Mouse (Mus musculus): Measurements from ENCODE around the gene Agap1.

Gene Agap1

DNA sequence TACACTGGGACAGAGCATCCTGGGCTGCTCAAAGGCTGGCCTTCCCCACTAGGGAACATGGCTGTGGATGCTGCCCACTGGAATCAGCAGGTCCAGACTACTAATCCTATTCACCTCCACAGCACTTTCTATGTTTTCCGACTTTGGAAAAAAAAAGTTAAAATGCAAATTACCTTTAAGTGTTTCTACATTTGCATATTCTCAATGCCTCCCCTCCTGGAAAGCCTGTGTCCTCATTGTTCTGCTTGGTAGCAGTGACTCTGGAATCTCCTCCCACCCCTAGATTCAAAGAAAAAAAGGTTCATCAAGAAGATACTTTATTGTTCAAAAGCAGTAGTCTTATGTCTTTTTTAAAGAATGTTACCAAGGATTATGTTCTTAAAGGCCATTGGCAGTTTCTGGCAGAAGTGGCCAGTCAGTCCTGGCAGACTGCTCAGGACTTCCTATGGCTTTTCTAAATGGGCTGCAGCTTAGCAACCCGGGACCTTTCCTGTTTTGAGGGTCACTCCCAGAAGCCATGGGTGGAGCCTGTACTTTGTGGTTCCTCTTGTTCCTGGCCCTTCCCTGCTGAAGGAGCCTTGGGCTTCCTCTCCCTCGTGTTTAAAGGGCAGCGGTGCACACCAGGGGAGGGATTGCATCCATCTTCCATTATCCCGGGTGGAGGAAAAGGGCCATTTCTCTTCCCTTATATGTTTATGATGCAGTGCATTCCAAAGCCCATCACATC is 421.9 kb downstream of the Agap1 start:
- in situ Hi-C loops (cut with MboI; ENCODE audit: unreplicated experiment in 2 of 2) = no loop called here

DNA sequence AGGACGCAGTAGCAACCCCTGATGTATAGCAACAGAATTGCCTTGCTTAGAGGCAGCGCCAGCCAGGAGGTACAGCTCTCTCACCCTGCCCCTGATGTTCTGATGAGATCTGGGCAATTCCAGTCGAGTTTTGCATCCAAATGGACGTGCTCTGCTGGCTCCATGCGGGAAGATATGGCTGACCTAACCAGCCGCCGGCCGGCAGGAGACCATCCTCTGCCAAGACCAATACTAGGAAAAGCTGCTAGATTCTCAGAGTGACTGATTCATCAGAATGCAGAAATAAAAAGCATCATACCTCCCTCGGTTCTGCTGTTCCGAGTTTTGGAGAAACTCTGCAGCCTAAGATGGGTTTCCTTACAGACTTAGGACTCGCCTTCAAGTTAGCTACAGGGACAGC is 423.9 kb downstream of the Agap1 start:
- in situ Hi-C loops (cut with MboI; ENCODE audit: unreplicated experiment in 2 of 2) = no loop called here

DNA sequence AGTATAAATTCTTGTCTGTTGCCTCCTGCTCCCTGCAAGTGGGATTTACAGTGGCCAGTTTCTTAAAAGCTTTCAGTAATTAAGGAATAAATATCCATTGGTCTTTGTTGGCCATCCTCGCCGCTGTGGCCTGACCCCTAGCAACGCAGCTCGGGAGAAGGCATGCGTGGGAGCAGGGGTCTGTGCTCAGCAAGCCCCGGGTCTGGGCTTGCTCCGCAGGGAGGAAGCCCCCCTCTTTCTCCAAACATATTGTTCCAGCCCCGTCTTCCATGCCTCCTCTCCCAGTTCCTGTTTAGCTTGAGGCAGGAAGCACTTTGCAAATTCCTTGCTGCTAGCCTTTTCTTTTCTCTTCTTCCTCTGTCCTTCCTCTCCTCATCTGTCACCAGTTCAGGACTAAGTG is 425.6 kb downstream of the Agap1 start:
- in situ Hi-C loops (cut with MboI; ENCODE audit: unreplicated experiment in 2 of 2) = no loop called here

DNA sequence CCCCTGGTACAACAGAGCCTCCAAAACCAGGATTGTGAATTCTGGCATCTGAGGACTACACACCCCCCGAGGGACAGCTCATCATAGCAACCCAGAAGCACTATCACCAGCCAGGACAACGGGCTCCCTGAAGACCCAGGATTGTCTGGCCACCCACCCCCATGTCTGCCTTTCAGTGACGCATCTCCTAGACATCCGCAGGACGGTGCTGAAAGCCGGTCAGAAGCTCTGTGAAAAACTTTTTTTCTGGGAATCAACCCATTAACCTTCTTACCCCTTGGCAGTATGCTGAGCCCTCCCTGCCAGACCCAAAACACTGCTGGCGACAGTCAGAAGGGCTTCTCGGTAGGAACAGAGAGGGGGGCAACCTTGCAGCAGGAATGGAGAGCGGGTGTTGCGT is 426.2 kb downstream of the Agap1 start:
- in situ Hi-C loops (cut with MboI; ENCODE audit: unreplicated experiment in 2 of 2) = no loop called here

DNA sequence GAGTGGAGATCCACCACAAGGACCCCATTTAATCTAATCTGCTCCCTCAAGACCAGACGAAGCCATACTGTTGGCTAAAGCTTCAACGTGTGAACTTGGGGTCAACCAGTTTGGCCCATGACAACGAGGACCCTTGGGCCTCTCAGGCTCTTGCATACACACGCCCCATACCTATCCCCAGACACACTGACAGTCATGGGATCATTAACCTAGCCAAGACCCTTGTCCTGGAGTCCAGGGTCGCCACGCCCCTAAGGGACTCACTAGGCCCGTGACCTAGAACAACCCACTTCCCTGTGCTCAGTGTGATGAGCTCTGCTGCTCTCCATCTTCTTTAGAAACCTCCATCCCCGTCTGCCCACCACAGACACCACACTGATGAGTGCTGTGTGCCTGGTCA is 429.7 kb downstream of the Agap1 start:
- in situ Hi-C loops (cut with MboI; ENCODE audit: unreplicated experiment in 2 of 2) = no loop called here

DNA sequence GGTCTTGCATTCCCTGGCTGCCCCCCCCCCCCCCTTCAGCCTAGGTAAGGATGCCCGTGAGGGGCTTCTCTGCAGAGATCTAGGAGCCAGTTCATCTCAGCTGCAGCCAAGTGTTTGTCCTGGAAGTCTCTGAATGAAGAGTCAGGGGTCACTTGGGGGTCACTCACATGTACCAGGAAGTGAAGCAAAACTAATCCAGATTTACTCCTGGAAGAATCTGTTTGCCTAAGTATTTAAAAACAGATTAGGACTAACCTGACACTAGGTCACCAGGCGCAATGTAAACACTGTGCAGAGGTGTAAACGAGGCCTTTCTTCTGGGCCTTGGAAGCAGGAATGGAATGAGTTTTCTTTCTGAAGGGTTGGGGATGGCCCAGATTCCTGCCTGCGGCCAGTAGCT is 431.1 kb downstream of the Agap1 start:
- in situ Hi-C loops (cut with MboI; ENCODE audit: unreplicated experiment in 2 of 2) = no loop called here

DNA sequence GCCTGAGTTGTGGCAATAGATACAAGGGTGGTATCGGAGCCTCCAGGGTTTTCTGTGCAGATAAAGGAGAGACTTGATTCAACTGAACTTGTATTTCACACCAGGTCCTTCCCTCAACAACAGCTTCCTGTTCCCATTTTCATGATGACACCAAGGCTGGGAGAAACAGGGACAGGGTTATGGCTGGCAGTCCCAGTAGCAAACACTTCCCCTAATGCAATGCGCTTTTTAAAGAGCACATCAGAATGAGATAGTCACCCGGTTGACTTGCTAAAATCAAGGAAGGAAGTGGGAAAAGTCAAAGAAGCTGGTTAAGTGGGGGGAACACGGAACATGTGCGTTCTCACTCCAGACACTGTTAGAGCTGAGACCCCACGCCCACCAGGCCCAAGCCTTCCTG is 436.8 kb downstream of the Agap1 start:
- in situ Hi-C loops (cut with MboI; ENCODE audit: unreplicated experiment in 2 of 2) = no loop called here

DNA sequence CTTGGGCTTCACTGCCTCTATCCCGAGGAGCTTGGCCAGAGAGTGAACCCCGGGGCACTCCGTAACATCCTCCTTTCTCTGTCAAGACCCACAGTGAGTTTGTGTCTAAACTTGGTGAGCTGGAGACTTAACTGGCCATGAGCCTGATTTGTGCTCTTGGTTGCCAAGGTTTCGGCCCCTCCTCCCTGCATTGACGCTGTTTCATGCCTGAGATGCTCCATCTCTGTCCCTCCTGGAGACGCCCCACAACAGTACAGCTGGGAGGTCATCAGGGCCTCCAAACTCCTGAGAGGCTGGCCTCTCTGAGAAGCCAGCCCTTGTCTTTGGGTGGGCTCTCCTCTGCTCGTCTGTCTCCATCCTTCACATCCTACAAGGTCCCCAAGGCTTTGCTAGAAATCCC is 437.7 kb downstream of the Agap1 start:
- in situ Hi-C loops (cut with MboI; ENCODE audit: unreplicated experiment in 2 of 2) = no loop called here

DNA sequence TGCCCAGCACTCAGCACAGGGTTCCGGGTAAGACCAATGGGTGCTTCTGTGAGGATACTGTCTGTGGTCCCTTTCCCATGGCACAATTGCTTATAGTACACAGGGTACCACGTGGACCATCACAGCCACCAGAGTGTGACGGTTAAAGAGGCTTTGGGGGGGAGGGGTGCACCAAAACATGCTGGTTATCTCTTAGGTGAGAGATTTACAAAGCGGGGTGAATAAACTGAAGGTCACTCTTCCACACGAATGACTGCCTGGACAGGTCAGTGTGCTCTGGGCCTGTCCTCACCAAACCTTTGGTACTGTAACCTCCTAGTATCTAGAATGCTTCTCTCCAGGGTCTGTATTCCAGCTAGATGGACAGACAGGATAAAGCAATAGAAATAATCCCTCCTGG is 441.2 kb downstream of the Agap1 start:
- in situ Hi-C loops (cut with MboI; ENCODE audit: unreplicated experiment in 2 of 2) = no loop called here

DNA sequence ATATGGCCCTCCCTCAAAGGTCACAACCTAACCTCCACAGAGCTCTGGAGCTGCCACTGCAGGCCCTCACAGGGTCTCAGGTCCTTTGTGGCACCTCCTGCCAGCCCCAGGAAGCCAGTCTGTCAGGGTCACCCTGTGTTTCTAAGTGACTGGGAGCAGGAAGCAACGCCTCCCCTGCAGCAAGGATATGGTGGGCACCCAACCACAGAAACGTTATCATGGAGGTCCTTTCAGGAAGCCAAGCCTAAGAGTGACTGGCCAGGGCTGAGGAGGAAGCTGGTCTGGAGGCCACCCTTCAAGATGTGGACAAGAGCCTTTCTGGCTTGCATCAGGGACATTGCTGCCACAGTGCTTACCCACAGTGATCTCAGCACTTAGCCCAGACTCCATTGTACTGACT is 444.4 kb downstream of the Agap1 start:
- in situ Hi-C loops (cut with MboI; ENCODE audit: unreplicated experiment in 2 of 2) = no loop called here

DNA sequence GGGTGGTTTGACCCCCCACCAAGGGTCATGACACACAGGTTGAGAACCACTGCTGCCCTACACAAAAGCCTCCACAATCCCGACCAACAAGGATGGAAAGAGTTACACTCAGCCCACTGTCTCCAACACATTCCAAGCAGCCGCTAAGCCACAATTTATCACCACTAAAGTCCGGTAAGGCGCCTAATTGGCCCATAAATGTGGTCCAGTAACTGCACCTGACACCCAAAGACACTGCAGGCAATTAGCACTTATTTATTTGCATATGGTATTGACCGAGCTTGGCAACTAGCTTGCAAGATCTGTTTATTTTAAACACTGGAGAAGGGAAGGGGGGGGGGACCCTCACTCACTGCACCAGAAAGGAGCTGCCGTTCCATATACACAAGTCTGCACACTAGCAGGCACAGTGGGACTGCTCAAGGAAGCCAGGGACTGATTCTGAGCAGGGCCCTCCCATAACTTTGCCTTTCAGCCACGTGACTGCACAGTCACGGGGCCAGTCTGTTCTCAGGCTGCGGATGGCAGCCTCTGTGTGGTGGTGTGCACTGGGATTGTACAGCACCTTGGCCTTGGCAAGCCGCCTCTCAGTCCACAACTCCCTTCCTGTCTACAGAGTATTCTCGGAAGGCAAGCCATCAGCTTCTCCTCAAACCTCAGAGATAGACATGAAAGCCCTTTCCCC is 445.3 kb downstream of the Agap1 start:
- in situ Hi-C loops (cut with MboI; ENCODE audit: unreplicated experiment in 2 of 2) = no loop called here

DNA sequence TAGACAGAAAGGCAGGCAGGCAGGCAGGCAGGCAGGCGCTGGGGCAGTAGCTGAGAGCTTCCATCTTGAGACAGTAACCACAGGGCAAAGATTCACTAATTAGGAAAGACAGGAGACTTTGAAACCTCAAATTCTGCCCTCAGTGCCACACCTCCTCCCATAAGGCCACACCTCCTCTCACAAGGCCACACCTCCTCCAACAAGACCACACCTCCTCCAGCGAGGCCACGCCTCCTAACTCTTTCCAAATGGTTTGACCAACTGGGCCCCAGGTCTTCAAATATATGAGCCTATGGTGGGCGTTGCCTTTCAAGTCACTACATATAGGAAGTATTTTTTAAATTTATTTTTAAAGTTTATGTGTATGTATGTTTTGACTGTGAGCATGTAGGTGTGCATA is 446.8 kb downstream of the Agap1 start:
- in situ Hi-C loops (cut with MboI; ENCODE audit: unreplicated experiment in 2 of 2) = no loop called here

DNA sequence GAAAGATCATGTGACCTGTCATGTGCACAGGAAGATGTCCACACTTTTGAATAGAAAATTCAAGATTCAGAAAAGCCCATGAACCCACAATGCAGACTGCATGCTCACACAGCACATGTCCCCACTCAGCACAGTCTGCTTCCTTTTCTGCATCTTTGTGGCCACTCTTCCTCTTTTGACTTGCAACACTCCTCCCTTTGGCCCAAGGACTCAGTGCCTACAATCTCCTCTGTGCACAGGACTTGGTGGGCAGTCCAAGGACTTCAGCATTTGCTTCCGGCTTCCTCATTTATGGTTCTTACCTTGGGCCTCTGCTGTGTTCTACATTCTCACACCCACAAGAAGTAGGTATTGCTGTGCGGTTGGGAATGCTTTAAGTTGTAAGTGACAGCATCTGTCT is 447.6 kb downstream of the Agap1 start:
- in situ Hi-C loops (cut with MboI; ENCODE audit: unreplicated experiment in 2 of 2) = no loop called here

DNA sequence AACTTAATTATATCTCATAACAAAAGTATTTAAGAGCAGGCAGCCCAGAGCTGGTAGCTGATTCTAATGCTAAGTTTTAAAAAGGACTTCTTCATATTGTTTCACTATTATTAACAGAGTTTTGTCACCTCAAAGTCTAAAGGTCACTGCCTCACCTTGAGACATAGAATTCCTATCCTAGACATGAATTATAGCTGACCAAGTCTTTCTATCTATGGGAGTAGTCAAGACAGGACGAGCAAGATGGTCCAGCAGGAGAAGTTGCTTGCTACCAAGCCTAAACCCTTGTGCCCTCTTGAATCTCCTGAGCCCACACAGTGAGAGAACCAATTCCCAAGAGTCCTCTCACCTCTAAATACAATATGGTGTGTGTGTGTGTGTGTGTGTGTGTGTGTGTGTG is 448.0 kb downstream of the Agap1 start:
- in situ Hi-C loops (cut with MboI; ENCODE audit: unreplicated experiment in 2 of 2) = no loop called here

DNA sequence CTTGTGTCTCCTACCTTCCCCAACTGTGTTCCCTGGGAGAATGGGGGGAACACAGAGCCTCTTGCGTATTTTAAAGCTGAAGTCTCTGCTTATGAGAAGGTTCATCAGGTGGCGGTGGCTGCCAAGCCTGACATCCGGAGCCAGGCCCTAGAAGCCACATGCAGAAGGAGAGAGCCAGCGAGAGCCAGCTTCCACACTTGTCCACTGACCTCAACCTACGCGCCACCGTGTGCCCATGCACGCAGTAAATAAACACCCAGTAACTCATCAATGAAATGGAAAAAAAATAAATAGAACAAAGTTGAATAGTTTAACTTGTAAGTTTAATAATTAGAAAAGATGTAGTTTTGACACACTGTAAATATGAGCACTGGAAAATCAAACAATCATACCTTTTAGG is 455.2 kb downstream of the Agap1 start:
- in situ Hi-C loops (cut with MboI; ENCODE audit: unreplicated experiment in 2 of 2) = no loop called here

DNA sequence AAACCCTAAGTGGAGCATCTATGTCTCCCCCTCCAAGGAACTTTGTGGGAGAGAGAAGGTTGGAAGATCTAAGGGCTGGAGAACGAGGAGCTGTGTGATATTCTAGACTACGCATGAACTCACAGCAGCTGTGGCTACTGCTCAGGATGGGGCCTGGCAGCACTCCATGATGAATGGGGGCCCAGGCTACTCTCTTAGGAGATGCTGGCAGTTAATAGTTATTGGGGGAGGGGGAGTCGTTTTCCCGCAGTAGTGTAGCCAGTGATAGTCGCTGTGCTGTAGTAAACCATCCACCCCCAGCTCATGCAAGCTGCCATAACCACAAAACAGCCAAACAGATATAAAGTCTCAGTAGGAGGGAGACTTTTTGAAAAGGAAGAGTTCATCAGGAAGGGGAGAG is 457.8 kb downstream of the Agap1 start:
- in situ Hi-C loops (cut with MboI; ENCODE audit: unreplicated experiment in 2 of 2) = no loop called here

DNA sequence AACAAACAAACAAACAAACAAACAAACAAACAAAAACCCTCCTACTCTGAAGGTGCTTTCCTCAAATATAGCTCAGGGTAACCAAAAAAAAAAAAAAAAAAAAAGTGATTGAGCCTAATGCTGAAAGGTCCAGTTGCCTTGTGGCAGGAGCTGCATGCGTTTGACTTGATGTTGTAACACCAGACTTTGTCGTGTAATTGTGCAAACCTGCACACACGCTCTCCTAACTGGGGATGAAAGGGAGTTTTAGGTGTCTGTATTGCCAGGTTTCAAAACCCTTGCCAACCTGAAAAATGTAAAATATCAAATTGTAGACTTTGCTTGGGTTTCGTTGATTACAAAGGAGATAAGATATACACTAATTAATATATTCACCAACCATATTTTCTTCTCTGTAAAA is 459.0 kb downstream of the Agap1 start:
- in situ Hi-C loops (cut with MboI; ENCODE audit: unreplicated experiment in 2 of 2) = no loop called here

DNA sequence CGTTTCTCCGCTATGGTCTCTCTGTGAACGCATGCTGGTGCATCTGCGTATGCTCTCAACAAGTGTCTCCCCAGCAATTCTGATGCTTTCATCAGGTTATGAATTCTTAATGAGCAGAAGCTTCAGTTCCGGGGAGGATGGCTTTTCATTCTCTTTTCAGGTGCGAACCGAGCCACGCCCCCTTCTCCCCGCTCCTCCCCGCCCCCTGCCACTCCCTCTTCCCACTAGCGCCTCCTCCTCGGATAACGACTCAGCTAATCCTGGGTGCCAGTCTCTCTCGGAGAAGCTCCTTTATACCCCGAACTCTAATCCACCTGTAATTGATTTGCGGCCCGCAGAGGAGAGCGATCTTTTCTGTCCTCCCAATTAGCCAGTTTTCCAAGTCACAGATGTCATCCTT is 463.5 kb downstream of the Agap1 start:
- in situ Hi-C loops (cut with MboI; ENCODE audit: unreplicated experiment in 2 of 2) = no loop called here

DNA sequence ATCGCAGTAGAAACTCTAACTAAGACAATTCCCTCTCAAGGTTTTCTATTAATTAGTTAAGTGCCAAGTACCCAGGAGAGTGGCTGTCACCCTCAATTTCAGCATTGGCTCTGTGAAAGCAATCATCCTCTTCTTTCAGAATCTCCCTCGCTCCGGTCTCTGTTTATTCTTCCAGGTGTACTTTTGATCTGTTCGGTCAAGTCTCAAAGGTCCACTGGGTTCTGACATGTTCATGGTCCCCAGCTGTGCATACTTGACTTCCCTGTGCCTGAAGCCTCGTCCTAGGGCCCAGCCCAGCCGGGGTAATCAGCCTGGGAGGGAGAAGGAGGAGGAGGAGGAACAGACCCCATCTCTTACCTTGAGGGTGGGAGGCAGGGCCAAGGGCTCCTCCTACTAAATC is 464.6 kb downstream of the Agap1 start:
- in situ Hi-C loops (cut with MboI; ENCODE audit: unreplicated experiment in 2 of 2) = no loop called here

DNA sequence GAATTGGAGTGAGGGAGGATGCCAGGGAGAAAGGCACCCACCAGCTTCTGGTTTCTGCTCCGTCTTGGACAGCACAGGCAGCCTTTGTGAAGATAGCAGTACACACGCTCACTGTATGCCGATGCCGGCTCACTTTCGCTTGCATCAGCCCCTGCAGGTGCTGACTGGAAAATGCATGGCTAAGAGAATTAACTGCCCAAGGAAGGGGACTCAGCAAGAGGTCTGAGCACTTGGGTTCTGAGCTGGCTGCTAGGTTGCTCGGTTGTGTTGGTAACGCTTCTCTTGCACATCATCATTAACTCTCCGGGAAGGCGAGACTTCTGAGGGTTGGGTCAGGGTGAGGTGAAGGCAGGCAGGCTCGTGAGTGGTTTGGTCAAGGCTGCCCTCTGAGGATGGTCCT is 467.2 kb downstream of the Agap1 start:
- in situ Hi-C loops (cut with MboI; ENCODE audit: unreplicated experiment in 2 of 2) = no loop called here

DNA sequence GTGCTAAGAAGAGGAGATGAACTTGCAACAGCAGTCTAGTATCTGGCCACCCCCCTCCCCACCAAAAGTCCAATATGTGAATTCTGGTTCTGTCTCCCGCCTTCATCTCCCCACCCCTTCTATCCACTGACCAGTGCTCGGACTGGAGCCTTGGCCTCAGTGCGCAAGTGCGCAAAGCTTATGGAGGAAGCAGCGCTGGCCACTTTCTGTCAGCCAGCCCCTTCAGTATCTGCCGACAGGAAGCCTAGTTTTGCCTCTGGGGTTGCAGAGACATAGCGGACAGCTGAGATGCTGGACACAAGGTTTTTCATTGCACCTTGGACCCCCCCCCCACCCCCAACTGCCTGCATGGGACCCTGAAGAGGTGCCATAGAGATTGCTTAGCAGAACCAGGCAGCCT is 467.7 kb downstream of the Agap1 start:
- in situ Hi-C loops (cut with MboI; ENCODE audit: unreplicated experiment in 2 of 2) = no loop called here

DNA sequence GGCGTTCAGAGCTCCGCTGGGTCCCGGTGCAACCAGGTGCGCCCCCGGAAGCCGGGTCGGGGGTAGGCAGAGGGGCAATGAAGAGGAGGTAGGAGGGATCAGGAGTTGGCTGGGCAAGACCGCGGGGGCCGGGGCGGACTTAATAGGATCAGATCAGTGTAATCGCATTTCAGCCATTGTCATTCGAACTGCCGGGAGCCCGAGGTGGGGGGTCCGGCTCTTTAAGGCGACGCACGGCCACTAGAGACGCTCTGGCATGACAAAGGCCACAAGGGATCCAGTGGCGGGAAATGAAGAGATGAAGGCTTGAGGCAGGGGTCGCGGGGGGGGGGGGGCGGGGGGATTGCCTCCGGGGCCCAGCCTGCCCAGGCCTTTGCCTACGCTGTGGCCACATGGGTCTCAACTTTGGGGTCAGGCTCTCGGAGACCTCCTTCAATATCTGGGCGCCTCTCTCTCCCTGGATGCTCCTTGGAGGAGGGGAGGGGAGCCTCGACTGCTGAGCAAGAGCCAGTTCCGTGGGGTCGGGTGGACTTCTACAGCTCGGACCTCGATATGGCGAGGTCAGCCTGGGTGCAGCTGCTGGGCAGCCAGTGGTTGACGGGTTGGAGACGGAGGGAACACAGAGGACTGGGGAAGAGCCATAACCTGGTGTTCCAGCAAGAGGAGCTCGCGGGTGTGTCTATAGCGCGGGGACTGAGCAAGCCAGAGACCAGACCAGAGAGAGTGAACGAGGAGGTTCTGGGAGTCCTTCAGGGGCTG is 468.5 kb downstream of the Agap1 start:
- in situ Hi-C loops (cut with MboI; ENCODE audit: unreplicated experiment in 2 of 2) = no loop called here

Data from v-Abl transformed pro-B cells (cell line).